In genomic region chr17:74923101-74923500, GRCm38 (mm10) we compare ENCODE assay signal across 18 mouse cellular contexts.
DNase-seq lines count a peak whose midpoint lies in the region; ATAC-seq and TF ChIP-seq lines count a peak whose summit lies in the region.
"Had no signal": no experiment of that assay in that cellular context is flagged by ENCODE, and none has a peak within 500 bp of the region (broad histone marks: within the 10 kb centered on the region; RNA-seq: fewer than 3 reads in every experiment).

No protein-coding gene starts in this region.

- no peak overlapping the region for H3K9ac ChIP-seq in kidney, embryonic 14.5 days (ENCODE audit: low read depth, low read length)
- no peak overlapping the region for H3K9ac ChIP-seq in limb, embryonic 12.5 days (replicated peaks)
- no peak overlapping the region for H3K9ac ChIP-seq in limb, embryonic 14.5 days (ENCODE audit: low read depth, low read length, severe bottlenecking)
- H3K9ac ChIP-seq: forebrain, embryonic 13.5 days; heart, embryonic 13.5 days; hindbrain, embryonic 12.5 days; liver, embryonic 13.5 days; midbrain, embryonic 13.5 days had no signal

- H3K9me3 ChIP-seq in kidney, embryonic 14.5 days (ENCODE audit: control insufficient read depth, low read length) = no peaks in the 10 kb centered on the region; the same call in 1 of the 2 replicates
- H3K9me3 ChIP-seq in limb, embryonic 12.5 days = 0 out of 2 replicates have a peak, but pooled peaks cover 3% of the 10 kb centered on the region
- no peaks in the 10 kb centered on the region for H3K9me3 ChIP-seq in limb, embryonic 10.5 days (replicated peaks)
- H3K9me3 ChIP-seq in limb, embryonic 14.5 days (ENCODE audit: control insufficient read depth, low read length) = no peaks in the 10 kb centered on the region
- H3K9me3 ChIP-seq: hindbrain, embryonic 12.5 days; liver, embryonic 13.5 days; midbrain, embryonic 13.5 days had no signal

- no peaks in the 10 kb centered on the region for H3K27me3 ChIP-seq in kidney, embryonic 14.5 days (ENCODE audit: control insufficient read depth, insufficient read depth, low read length)
- H3K27me3 ChIP-seq in limb, embryonic 12.5 days = no peaks in the 10 kb centered on the region
- no peaks in the 10 kb centered on the region for H3K27me3 ChIP-seq in limb, embryonic 10.5 days (ENCODE audit: low read depth, poor library complexity, severe bottlenecking)
- no peaks in the 10 kb centered on the region for H3K27me3 ChIP-seq in limb, embryonic 14.5 days (ENCODE audit: control insufficient read depth, insufficient read depth, low read length)
- H3K27me3 ChIP-seq: forebrain, embryonic 13.5 days; heart, embryonic 13.5 days; hindbrain, embryonic 12.5 days; liver, embryonic 13.5 days; midbrain, embryonic 13.5 days had no signal

- H3K36me3 ChIP-seq in kidney, embryonic 14.5 days (ENCODE audit: control insufficient read depth, insufficient read depth, low read length) = no peaks in the 10 kb centered on the region
- no peaks in the 10 kb centered on the region for H3K36me3 ChIP-seq in limb, embryonic 12.5 days
- no peaks in the 10 kb centered on the region for H3K36me3 ChIP-seq in limb, embryonic 10.5 days
- H3K36me3 ChIP-seq in limb, embryonic 14.5 days (ENCODE audit: control insufficient read depth, insufficient read depth, low read length) = no peaks in the 10 kb centered on the region
- H3K36me3 ChIP-seq: heart, embryonic 13.5 days; hindbrain, embryonic 12.5 days; liver, embryonic 13.5 days; midbrain, embryonic 13.5 days had no signal

- no peak for DNase-seq in kidney, postnatal 14 days
- no peak for DNase-seq in limb, embryonic 10.5 days (ENCODE audit: low spot score)
- peak; percentile 20 for DNase-seq in embryo, embryonic 10.5 days (ENCODE audit: low spot score)
- DNase-seq in limb, embryonic 14.5 days (ENCODE audit: low spot score) = peak; percentile 49
- DNase-seq in adrenal gland, postnatal 10 days = no peak
- no peak for DNase-seq in T-cell, adult 2 months (ENCODE audit: low spot score)
- DNase-seq: adrenal gland, postnatal 25 days; cerebellum, adult 9-11 months; gastrocnemius, postnatal 36 days; heart, adult 2 months; liver, embryonic 13.5 days had no signal

- H3K4me3 ChIP-seq in kidney, embryonic 14.5 days (ENCODE audit: low read length) = no peak overlapping the region
- no peak overlapping the region for H3K4me3 ChIP-seq in limb, embryonic 12.5 days (replicated peaks)
- no peak overlapping the region for H3K4me3 ChIP-seq in limb, embryonic 10.5 days
- no peak overlapping the region for H3K4me3 ChIP-seq in limb, embryonic 14.5 days (replicated peaks; ENCODE audit: low read length)
- H3K4me3 ChIP-seq: forebrain, embryonic 13.5 days; heart, adult 2 months; heart, embryonic 13.5 days; hindbrain, embryonic 12.5 days; left cerebral cortex, adult 2 months; liver, embryonic 13.5 days; midbrain, embryonic 13.5 days had no signal

- TF ChIP-seq POLR2A in limb, embryonic 14.5 days (IDR thresholded peaks at IDR 0.05; ENCODE audit: borderline replicate concordance, extremely low read depth, insufficient read depth, insufficient read length) = no peak

- ATAC-seq in kidney, embryonic 14.5 days (ENCODE audit: low FRiP score, low TSS enrichment) = peak; percentile 89
- 0 out of 2 replicates have a peak, but pooled peaks have one; percentile 26 for ATAC-seq in limb, embryonic 12.5 days (ENCODE audit: insufficient number of reproducible peaks, insufficient read depth, low FRiP score, low TSS enrichment, low read depth)
- peak; percentile 47; the same call in 1 of the 2 replicates for ATAC-seq in limb, embryonic 14.5 days (ENCODE audit: low FRiP score, low read depth)
- ATAC-seq: forebrain, embryonic 13.5 days; midbrain, embryonic 13.5 days had no signal

- 0 out of 2 replicates have a peak, but pooled peaks cover 14% of the 10 kb centered on the region for H3K4me1 ChIP-seq in kidney, embryonic 14.5 days (ENCODE audit: control insufficient read depth, insufficient read depth, low read length)
- H3K4me1 ChIP-seq in limb, embryonic 12.5 days (replicated peaks) = peaks cover 15% of the 10 kb centered on the region
- H3K4me1 ChIP-seq in limb, embryonic 10.5 days = peaks cover 14% of the 10 kb centered on the region
- peaks cover 12% of the 10 kb centered on the region for H3K4me1 ChIP-seq in limb, embryonic 14.5 days (ENCODE audit: control insufficient read depth, insufficient read depth, low read length)
- H3K4me1 ChIP-seq: forebrain, embryonic 13.5 days; liver, embryonic 13.5 days had no signal

- no peak overlapping the region for H3K27ac ChIP-seq in kidney, embryonic 14.5 days (ENCODE audit: low read depth, low read length)
- no peak overlapping the region for H3K27ac ChIP-seq in limb, embryonic 12.5 days
- no peak overlapping the region for H3K27ac ChIP-seq in limb, embryonic 10.5 days
- no peak overlapping the region for H3K27ac ChIP-seq in limb, embryonic 14.5 days (replicated peaks; ENCODE audit: low read depth, low read length)
- H3K27ac ChIP-seq: forebrain, embryonic 13.5 days; heart, adult 2 months; heart, embryonic 13.5 days; hindbrain, embryonic 12.5 days; left cerebral cortex, adult 2 months; liver, embryonic 13.5 days; midbrain, embryonic 13.5 days had no signal

- 7% methylated on average over 9 of the region's 9 CpGs for WGBS in kidney, embryonic 14.5 days
- 14% methylated on average over 9 of the region's 9 CpGs for WGBS in limb, embryonic 12.5 days
- WGBS in limb, embryonic 10.5 days = 21% methylated on average over 9 of the region's 9 CpGs
- WGBS in limb, embryonic 14.5 days = 14% methylated on average over 9 of the region's 9 CpGs

- no peak overlapping the region for H3K4me2 ChIP-seq in kidney, embryonic 14.5 days (replicated peaks; ENCODE audit: low read depth, low read length)
- H3K4me2 ChIP-seq in limb, embryonic 12.5 days = peak overlapping the region; percentile 11
- no peak overlapping the region for H3K4me2 ChIP-seq in limb, embryonic 14.5 days (replicated peaks; ENCODE audit: low read depth, low read length, severe bottlenecking)
- H3K4me2 ChIP-seq: forebrain, embryonic 13.5 days; heart, embryonic 13.5 days; hindbrain, embryonic 12.5 days; liver, embryonic 13.5 days; midbrain, embryonic 13.5 days had no signal

Comparison
In these comparisons a context has a peak if more than half of its experiments do, and no peak if none do; other contexts are left out.
1. DNase-seq: peak in embryo, embryonic 10.5 days (single experiment) and limb, embryonic 14.5 days (single experiment); none in kidney, postnatal 14 days (single experiment), limb, embryonic 10.5 days (single experiment), adrenal gland, postnatal 10 days (single experiment) and T-cell, adult 2 months (single experiment).
2. ATAC-seq: peak in every context shown above with its lines; median percentile 89 in kidney, embryonic 14.5 days; 47 in limb, embryonic 14.5 days; 26 in limb, embryonic 12.5 days.